Mouse (Mus musculus) bone marrow macrophage, adult 2 months (primary cell): ENCODE results near the gene Lnx2. TPM values are rescaled to one million over a fixed set of nuclear protein-coding genes. Genes with fewer than 3 reads are reported as not detected.

Experiments used
- H3K27ac ChIP-seq: 2 replicates; pipeline ENCODE4 v1.5.1; 2012; ENCODE audit warnings: low read depth, low read length; ENCODE audit not compliant: insufficient read depth
- H3K4me1 ChIP-seq: 2 replicates; pipeline ENCODE4 v1.6.1; 2012; ENCODE audit warnings: low read length; ENCODE audit not compliant: control insufficient read depth, insufficient read depth
- H3K4me3 ChIP-seq: 2 replicates; pipeline ENCODE4 v1.5.1; 2012; ENCODE audit warnings: mild to moderate bottlenecking, low read length, moderate library complexity; ENCODE audit not compliant: insufficient read depth
- CTCF ChIP-seq: IDR thresholded peaks from 2 replicates; pipeline ENCODE4 v1.5.1; 2012; ENCODE audit warnings: low read depth, mild to moderate bottlenecking, low read length, moderate library complexity
- POLR2A ChIP-seq: IDR thresholded peaks from 2 replicates; pipeline ENCODE4 v1.6.1; 2012; ENCODE audit warnings: mild to moderate bottlenecking, low read depth, low read length, borderline replicate concordance
- polyA plus RNA-seq: library from polyadenylated mRNA; stranded (reverse); fragments of >200 nt; gene quantifications from 2 replicates; pipeline ENCODE4 v1.2.4, GENCODE M21; 2012; ENCODE audit not compliant: missing spikeins, insufficient read depth, insufficient read length

The Lnx2 gene
- polyA plus RNA-seq, 1 experiment: 7.4 TPM

- H3K27ac ChIP-seq: no peak overlapping the region
- TF ChIP-seq POLR2A (no peak), CTCF (no peak)
These were observed 23.8 kb upstream of the Lnx2 start for GRCm38 (mm10) chr5:147100180-147100579.

GRCm38 (mm10) chr5:147098667-147099066 lies 22.3 kb upstream of the Lnx2 start:
- no peaks in the 10 kb centered on the region for H3K4me1 ChIP-seq
- H3K27ac ChIP-seq: no peak overlapping the region
- no peak for TF ChIP-seq CTCF
- no peak for TF ChIP-seq POLR2A
- H3K4me3 ChIP-seq: no peak overlapping the region

More at GRCm38 (mm10) chr5:147100180-147100579, 23.8 kb upstream of the Lnx2 start:
- no peak overlapping the region for H3K4me3 ChIP-seq
- H3K4me1 ChIP-seq: no peaks in the 10 kb centered on the region

GRCm38 (mm10) chr5:147096586-147096985 lies 20.2 kb upstream of the Lnx2 start:
- Histone ChIP-seq H3K4me1 (no peaks in the 10 kb centered on the region), H3K4me3 (no peak overlapping the region), H3K27ac (no peak overlapping the region)
- no peak for TF ChIP-seq CTCF
- no peak for TF ChIP-seq POLR2A

GRCm38 (mm10) chr5:147094296-147094695 lies 17.9 kb upstream of the Lnx2 start:
- Histone ChIP-seq H3K27ac (no peak overlapping the region), H3K4me3 (no peak overlapping the region), H3K4me1 (no peaks in the 10 kb centered on the region)
- TF ChIP-seq CTCF (no peak), POLR2A (no peak)

GRCm38 (mm10) chr5:147092448-147092847 lies 16.1 kb upstream of the Lnx2 start:
- Histone ChIP-seq H3K4me3 (no peak overlapping the region), H3K4me1 (no peaks in the 10 kb centered on the region), H3K27ac (no peak overlapping the region)
- TF ChIP-seq CTCF (no peak), POLR2A (no peak)

GRCm38 (mm10) chr5:147090256-147090963 lies 14.0 kb upstream of the Lnx2 start:
- Histone ChIP-seq H3K4me3 (no peak overlapping the region), H3K27ac (no peak overlapping the region), H3K4me1 (peaks cover 5% of the 10 kb centered on the region)
- TF ChIP-seq POLR2A (no peak), CTCF (no peak)

- TF ChIP-seq POLR2A: no peak
- no peak overlapping the region for H3K4me3 ChIP-seq
- H3K4me1 ChIP-seq: peaks cover 5% of the 10 kb centered on the region
- no peak overlapping the region for H3K27ac ChIP-seq
These were observed 13.4 kb upstream of the Lnx2 start for GRCm38 (mm10) chr5:147089836-147090235.

GRCm38 (mm10) chr5:147086816-147087215 lies 10.4 kb upstream of the Lnx2 start:
- TF ChIP-seq POLR2A (no peak), CTCF (no peak)
- Histone ChIP-seq H3K4me3 (no peak overlapping the region), H3K27ac (no peak overlapping the region), H3K4me1 (peaks cover 5% of the 10 kb centered on the region)

GRCm38 (mm10) chr5:147085201-147085894 lies 9.0 kb upstream of the Lnx2 start:
- Histone ChIP-seq H3K4me1 (peaks cover 5% of the 10 kb centered on the region), H3K4me3 (no peak overlapping the region), H3K27ac (no peak overlapping the region)
- no peak for TF ChIP-seq CTCF
- TF ChIP-seq POLR2A: no peak

GRCm38 (mm10) chr5:147078110-147078900 lies 1.9 kb upstream of the Lnx2 start:
- H3K27ac ChIP-seq: peak overlapping the region; percentile 17
- TF ChIP-seq POLR2A (no peak), CTCF (no peak)
- peaks cover 16% of the 10 kb centered on the region for H3K4me1 ChIP-seq
- peak overlapping the region; percentile 70 for H3K4me3 ChIP-seq
